Mouse (Mus musculus): ENCODE results near the gene Nup133.
"Not testable (repeated sequence)": the region's sequence is repeated elsewhere in the genome, so short reads cannot be mapped to it uniquely, and the experiment has no call there.

Gene Nup133

GRCm38 (mm10) chr8:123948942-123949685 is at the start of gene Nup133:
Nup133 (minus strand) TSS chr8:123949265.
- peak; percentile 99 for DNase-seq (ENCODE audit: low read depth, low spot score)

- no peak for DNase-seq (ENCODE audit: low read depth, low spot score)
These were observed 44.9 kb upstream of the Nup133 start for GRCm38 (mm10) chr8:123993997-123994396.

GRCm38 (mm10) chr8:123993597-123993996 is 44.5 kb upstream of the Nup133 start:
- no peak for DNase-seq (ENCODE audit: low read depth, low spot score)

- no peak for DNase-seq (ENCODE audit: low read depth, low spot score)
These were observed 43.5 kb upstream of the Nup133 start for GRCm38 (mm10) chr8:123992587-123992986.

- DNase-seq (ENCODE audit: low read depth, low spot score), result no peak
These were observed 41.4 kb upstream of the Nup133 start for GRCm38 (mm10) chr8:123990277-123991049.

- no peak for DNase-seq (ENCODE audit: low read depth, low spot score)
These were observed 40.1 kb upstream of the Nup133 start for GRCm38 (mm10) chr8:123989128-123989527.

- no peak for DNase-seq (ENCODE audit: low read depth, low spot score)
These were observed 39.6 kb upstream of the Nup133 start for GRCm38 (mm10) chr8:123988605-123989038.

- peak; percentile 97 for DNase-seq (ENCODE audit: low read depth, low spot score)
These were observed 33.8 kb upstream of the Nup133 start, which contains the start of gene Abcb10 for GRCm38 (mm10) chr8:123982826-123983400. Abcb10 (minus strand) TSS chr8:123983122.

- DNase-seq (ENCODE audit: low read depth, low spot score), result no peak
These were observed 33.3 kb upstream of the Nup133 start for GRCm38 (mm10) chr8:123982291-123982793.

- no peak for DNase-seq (ENCODE audit: low read depth, low spot score)
These were observed 32.6 kb upstream of the Nup133 start for GRCm38 (mm10) chr8:123981674-123982073.

GRCm38 (mm10) chr8:123980239-123980638 is 31.2 kb upstream of the Nup133 start:
- DNase-seq (ENCODE audit: low read depth, low spot score), result no peak

GRCm38 (mm10) chr8:123978926-123979325 is 29.9 kb upstream of the Nup133 start:
- DNase-seq (ENCODE audit: low read depth, low spot score), result no peak

- DNase-seq (ENCODE audit: low read depth, low spot score), result no peak
These were observed 29.2 kb upstream of the Nup133 start for GRCm38 (mm10) chr8:123978166-123978838.

GRCm38 (mm10) chr8:123977499-123977898 is 28.4 kb upstream of the Nup133 start:
- no peak for DNase-seq (ENCODE audit: low read depth, low spot score)

GRCm38 (mm10) chr8:123973495-123973894 is 24.4 kb upstream of the Nup133 start:
- DNase-seq (ENCODE audit: low read depth, low spot score), result no peak

- DNase-seq (ENCODE audit: low read depth, low spot score), result no peak
These were observed 17.8 kb upstream of the Nup133 start for GRCm38 (mm10) chr8:123966896-123967295.

GRCm38 (mm10) chr8:123961371-123961770 is 12.3 kb upstream of the Nup133 start:
- no peak for DNase-seq (ENCODE audit: low read depth, low spot score)

- DNase-seq (ENCODE audit: low read depth, low spot score), result not testable (repeated sequence)
These were observed 11.5 kb upstream of the Nup133 start for GRCm38 (mm10) chr8:123960556-123960955.

- DNase-seq (ENCODE audit: low read depth, low spot score), result no peak
These were observed 11.0 kb upstream of the Nup133 start for GRCm38 (mm10) chr8:123960056-123960455.

GRCm38 (mm10) chr8:123959473-123959872 is 10.4 kb upstream of the Nup133 start:
- DNase-seq (ENCODE audit: low read depth, low spot score), result no peak

GRCm38 (mm10) chr8:123958130-123958529 is 9.1 kb upstream of the Nup133 start:
- DNase-seq (ENCODE audit: low read depth, low spot score), result no peak

GRCm38 (mm10) chr8:123954246-123954645 is 5.2 kb upstream of the Nup133 start:
- no peak for DNase-seq (ENCODE audit: low read depth, low spot score)

Data from skeletal muscle tissue, adult 2 months (tissue).